Mouse (Mus musculus) ovary, postnatal 10 days (tissue): ENCODE measurements around the gene Mkln1.

Experiments used
- DNase-seq: peaks from one replicate; pipeline ENCODE4 v3.0.0; 2022; ENCODE audit warnings: low spot score

Mkln1 gene

GRCm38 (mm10) chr6:31517681-31518337 is 119.3 kb downstream of the Mkln1 start:
- no peak for DNase-seq

DNA sequence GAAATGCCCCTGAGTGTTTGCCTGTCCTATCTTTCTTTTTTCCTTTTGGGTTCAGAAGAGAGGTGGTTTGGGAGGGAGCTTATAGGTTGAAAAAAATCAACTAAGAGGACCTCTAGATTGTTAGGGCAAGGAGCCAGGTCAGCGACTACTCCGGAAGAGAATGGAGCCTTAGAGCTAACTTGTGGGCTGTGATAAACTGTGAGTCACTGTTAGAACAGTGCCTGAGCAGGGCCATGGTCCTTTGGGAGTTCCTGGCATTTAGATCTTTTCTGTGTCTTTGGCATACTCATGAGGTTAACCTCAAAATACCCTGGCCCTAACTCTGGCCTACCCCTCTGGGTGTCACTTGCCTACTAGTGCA is 119.8 kb downstream of the Mkln1 start:
- no peak for DNase-seq

GRCm38 (mm10) chr6:31519001-31519471 is 120.5 kb downstream of the Mkln1 start:
- no peak for DNase-seq

GRCm38 (mm10) chr6:31520486-31521215 is 122.1 kb downstream of the Mkln1 start:
- DNase-seq, result no peak

DNA sequence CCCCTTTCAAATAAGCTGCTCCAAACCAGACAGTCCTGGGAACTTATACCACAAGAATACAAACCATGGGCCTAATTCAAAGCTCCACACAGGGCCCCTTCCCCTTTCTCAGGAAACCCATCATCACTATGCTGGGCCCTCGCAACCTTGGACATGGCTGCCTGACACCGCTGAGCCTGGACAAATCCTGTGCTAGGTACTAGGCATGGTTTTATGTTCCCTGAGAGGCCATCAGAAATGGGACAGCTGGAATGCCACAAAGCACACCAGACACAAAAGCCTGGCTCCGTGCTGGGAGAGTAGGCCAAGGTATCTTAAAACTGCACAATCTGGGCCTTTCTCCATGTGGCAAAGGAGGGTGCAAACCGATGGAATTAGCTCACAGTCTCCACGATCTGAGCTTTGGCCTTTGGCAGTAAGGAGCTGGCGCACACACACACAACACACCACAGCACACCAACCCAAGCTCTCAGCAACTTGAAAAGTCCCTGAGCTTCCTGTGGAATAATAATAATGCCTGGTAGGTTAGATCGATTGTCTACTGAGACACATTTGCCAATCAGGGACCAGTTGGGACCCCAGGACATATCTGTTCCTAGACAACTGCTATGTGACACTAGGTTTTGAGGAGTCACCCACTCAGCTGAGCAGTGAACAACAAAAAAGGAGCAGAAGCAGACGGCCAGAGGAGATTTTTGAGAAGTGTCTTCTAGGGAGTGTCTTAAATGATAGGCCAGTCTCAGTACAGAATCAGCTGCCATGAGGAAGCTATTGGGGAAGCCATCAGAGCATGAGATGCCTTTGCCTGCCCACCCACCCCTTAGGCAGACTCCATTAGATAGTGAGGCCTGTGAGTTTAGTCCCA is 123.2 kb downstream of the Mkln1 start:
- no peak for DNase-seq

- DNase-seq, result no peak
These were observed 123.9 kb downstream of the Mkln1 start for GRCm38 (mm10) chr6:31522478-31522877.

GRCm38 (mm10) chr6:31523039-31523438 is 124.5 kb downstream of the Mkln1 start:
- no peak for DNase-seq

- no peak for DNase-seq
These were observed 125.1 kb downstream of the Mkln1 start for GRCm38 (mm10) chr6:31523657-31524056.

GRCm38 (mm10) chr6:31524121-31524520 is 125.6 kb downstream of the Mkln1 start:
- DNase-seq, result no peak

- DNase-seq, result no peak
These were observed 126.1 kb downstream of the Mkln1 start for GRCm38 (mm10) chr6:31524647-31525046.

GRCm38 (mm10) chr6:31525231-31525900 is 126.8 kb downstream of the Mkln1 start:
- no peak for DNase-seq

- no peak for DNase-seq
These were observed 128.4 kb downstream of the Mkln1 start for GRCm38 (mm10) chr6:31526929-31527328.

GRCm38 (mm10) chr6:31527897-31528296 is 129.4 kb downstream of the Mkln1 start:
- DNase-seq, result no peak

DNA sequence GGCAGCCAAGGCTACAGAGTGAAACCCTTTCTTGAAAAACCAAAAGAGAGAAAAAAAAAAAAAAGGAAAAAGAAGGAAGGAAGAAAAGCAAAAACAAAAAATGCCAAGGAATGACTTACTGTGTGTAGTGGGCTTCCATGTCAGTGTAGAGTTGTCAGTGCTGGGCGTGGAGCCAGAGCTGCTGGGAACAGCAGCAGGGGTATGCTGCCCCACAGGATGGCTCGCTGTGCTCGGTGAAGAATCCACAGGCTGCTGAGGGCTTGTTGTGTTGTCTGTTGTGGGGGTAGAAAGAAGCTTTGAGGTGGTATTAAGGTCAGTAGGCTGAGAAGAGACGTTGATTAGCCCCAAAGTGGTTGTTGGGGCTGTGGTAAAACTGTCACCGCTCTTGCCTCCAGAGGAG is 129.8 kb downstream of the Mkln1 start:
- DNase-seq, result no peak

- DNase-seq, result no peak
These were observed 133.3 kb downstream of the Mkln1 start for GRCm38 (mm10) chr6:31531880-31532279.

DNA sequence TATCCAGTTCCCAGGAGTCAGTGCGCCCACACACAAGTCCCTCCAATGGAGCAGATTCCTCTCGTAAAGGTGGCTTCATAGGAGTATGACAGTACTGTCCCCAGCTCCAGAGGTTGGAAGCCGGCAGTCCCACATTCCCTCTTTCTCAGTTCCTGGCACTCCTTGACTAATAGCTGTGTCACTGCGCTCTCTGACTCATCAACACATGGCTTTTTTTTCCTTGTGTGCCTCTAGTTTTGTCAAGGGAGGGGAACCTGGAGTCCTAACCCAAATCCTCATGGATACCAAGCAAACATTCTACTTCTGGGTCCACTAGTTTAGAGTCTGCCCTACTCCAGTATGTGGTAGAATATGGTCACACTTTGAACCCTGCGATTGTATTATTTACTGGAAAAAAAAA is 136.2 kb downstream of the Mkln1 start:
- no peak for DNase-seq

DNA sequence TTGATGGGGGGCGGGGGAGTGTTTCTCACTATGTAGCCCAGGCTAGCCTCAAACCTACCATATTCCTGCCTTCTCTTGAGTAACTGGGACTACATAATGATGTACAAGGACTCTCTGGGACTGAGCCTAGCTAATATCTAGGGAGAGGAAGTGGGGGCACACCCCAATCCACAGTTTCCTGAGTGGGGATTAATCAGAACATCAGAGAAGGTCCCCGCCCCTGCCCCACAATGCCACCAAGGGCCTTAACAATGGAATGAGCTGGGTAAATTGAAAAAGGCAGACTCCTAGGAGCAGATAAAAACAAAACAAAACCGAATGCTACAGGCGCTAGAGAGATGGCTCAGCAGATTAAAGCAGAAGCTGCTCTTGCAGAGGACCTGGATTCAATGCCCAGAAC is 138.7 kb downstream of the Mkln1 start:
- DNase-seq, result no peak

GRCm38 (mm10) chr6:31538112-31538511 is 139.6 kb downstream of the Mkln1 start:
- DNase-seq, result no peak

GRCm38 (mm10) chr6:31540018-31540417 is 141.5 kb downstream of the Mkln1 start:
- no peak for DNase-seq

GRCm38 (mm10) chr6:31544318-31544717 is 145.8 kb downstream of the Mkln1 start:
- no peak for DNase-seq

DNA sequence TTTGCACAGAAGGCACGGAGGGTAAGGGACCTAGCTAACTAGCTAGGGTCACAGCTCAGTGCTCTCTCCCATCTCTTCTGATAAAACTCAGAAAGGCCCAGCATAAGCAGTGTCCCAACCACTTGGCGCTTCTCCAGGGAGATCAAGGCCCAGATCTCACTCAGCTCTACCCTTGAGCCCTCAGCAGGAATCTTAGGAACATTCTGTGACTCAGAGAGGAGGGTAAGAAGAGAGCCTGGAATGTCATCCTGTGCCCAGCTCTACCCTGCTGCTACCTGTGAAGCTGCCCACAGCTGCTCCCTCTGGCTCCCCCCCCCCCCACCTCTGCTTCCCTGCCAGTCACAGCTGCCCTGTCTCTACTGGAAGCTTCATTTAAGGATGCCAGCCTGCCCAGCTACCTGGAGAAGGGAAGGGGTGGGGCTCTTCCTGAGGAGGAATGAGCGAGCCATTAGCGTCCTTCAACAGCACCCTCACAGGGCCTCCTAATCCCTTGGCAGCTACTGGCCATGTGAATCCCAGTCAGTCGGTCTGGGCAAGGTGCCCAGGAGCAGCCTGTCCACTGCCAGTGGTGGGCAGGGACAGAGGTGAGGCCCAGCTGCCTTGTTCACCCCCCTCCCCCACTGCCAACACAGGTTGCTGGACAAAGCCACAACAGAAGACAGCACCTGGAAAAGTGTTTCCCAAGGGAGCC is 151.0 kb downstream of the Mkln1 start:
- DNase-seq, result peak; percentile 26
